26 mouse cellular contexts compared by ENCODE assay signal in the genomic region with DNA sequence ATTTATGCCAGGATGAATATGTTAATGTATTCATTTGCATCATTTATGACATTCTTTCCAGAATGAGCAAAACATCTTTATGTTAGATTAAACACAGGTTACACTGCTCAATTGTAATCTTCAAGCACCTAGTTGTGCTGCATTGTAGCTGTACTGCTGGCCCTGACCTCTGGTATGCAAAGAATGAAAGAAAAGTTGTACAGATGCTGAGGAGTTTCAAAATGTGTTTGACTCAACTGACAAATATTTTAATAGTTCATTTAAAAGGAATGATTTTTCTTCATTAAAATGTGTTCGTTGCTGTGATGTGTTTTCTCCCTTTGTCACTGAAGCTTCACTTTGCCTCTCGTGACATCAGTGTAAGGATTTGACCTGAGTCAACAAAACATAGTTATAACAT. TPM values are rescaled to one million over a fixed set of nuclear protein-coding genes. Genes with fewer than 3 reads are reported as not detected.
DNase-seq lines count a peak whose midpoint lies in the region; ATAC-seq and TF ChIP-seq lines count a peak whose summit lies in the region.
"Had no signal": no experiment of that assay in that cellular context is flagged by ENCODE, and none has a peak within 500 bp of the region (broad histone marks: within the 10 kb centered on the region; RNA-seq: fewer than 3 reads in every experiment).

No protein-coding gene starts in this region.

- H3K4me1 ChIP-seq in midbrain, embryonic 11.5 days (ENCODE audit: control insufficient read depth, insufficient read depth, low read length): no peaks in the 10 kb centered on the region
- no peaks in the 10 kb centered on the region for H3K4me1 ChIP-seq in midbrain, embryonic 10.5 days
- no peaks in the 10 kb centered on the region for H3K4me1 ChIP-seq in kidney, embryonic 14.5 days (ENCODE audit: control insufficient read depth, insufficient read depth, low read length)

- no peak for TF ChIP-seq CTCF in Patski (IDR thresholded peaks at IDR 0.05)

- no peak overlapping the region for H3K9ac ChIP-seq in midbrain, embryonic 11.5 days (ENCODE audit: low read length)
- H3K9ac ChIP-seq in kidney, embryonic 14.5 days (ENCODE audit: low read depth, low read length): no peak overlapping the region

- no peak overlapping the region for H3K27ac ChIP-seq in midbrain, embryonic 11.5 days (ENCODE audit: low read depth, low read length)
- no peak overlapping the region for H3K27ac ChIP-seq in midbrain, embryonic 10.5 days (replicated peaks)
- H3K27ac ChIP-seq in kidney, embryonic 14.5 days (ENCODE audit: low read depth, low read length): no peak overlapping the region

- no peak for ATAC-seq in midbrain, embryonic 11.5 days (ENCODE audit: low FRiP score)
- ATAC-seq in Patski: peak; percentile 94
- ATAC-seq in kidney, embryonic 14.5 days (ENCODE audit: low FRiP score, low TSS enrichment): no peak
- ATAC-seq: activated CD4-positive, CD25-positive, alpha-beta regulatory T cell, adult 4 months; CD4-positive, CD25-positive, alpha-beta regulatory T cell, adult 4 months had no signal

- WGBS in midbrain, embryonic 11.5 days: 92% methylated on average over 2 of the region's 2 CpGs
- WGBS in midbrain, embryonic 10.5 days: 84% methylated on average over 2 of the region's 2 CpGs
- 86% methylated on average over 2 of the region's 2 CpGs for WGBS in kidney, embryonic 14.5 days

- CTCF ChIA-PET in Patski (lab: Charles Lee): interaction anchor here (1.5 kb wide), 1 partner anchor 12 kb away, joined by 3 read pairs; no protein-coding TSS in a partner anchor

- no peak overlapping the region for H3K4me3 ChIP-seq in midbrain, embryonic 11.5 days (ENCODE audit: low read depth, low read length)
- H3K4me3 ChIP-seq in midbrain, embryonic 10.5 days: no peak overlapping the region
- H3K4me3 ChIP-seq in kidney, embryonic 14.5 days (ENCODE audit: low read length): no peak overlapping the region

- H3K4me2 ChIP-seq in midbrain, embryonic 11.5 days: no peak overlapping the region
- no peak overlapping the region for H3K4me2 ChIP-seq in kidney, embryonic 14.5 days (replicated peaks; ENCODE audit: low read depth, low read length)

- peak; percentile 21 for DNase-seq in midbrain, embryonic 11.5 days (ENCODE audit: low spot score, missing footprints)
- DNase-seq in midbrain, embryonic 10.5 days (ENCODE audit: low spot score): no peak
- DNase-seq in 3T3-L1 (ENCODE audit: low read depth, low spot score) (peak; percentile 53), Patski (ENCODE audit: low read depth, low spot score) (no peak)
- DNase-seq in Muller cell, postnatal 12 days (ENCODE audit: inconsistent ontology term): peak; percentile 85
- no peak for DNase-seq in left cerebral cortex, postnatal 4 days
- no peak for DNase-seq in thymus, postnatal 4 days
- DNase-seq: adrenal gland, adult 2 months; adrenal gland, adult 8-10 months; adrenal gland, postnatal 10 days; adrenal gland, postnatal 14 days; adrenal gland, postnatal 25 days; adrenal gland, postnatal 36 days; B cell, adult 2 months; cerebellum, adult 11 months; cerebellum, adult 11-12 months; cerebellum, adult 18-20 months; cerebellum, adult 2 months; cerebellum, adult 8-10 months had no signal

- intact Hi-C loops in left cerebral cortex, postnatal 4 days (cut with DNase I): no loop called here

- no peaks in the 10 kb centered on the region for H3K9me3 ChIP-seq in midbrain, embryonic 11.5 days (ENCODE audit: control insufficient read depth, low read length)
- no peaks in the 10 kb centered on the region for H3K9me3 ChIP-seq in midbrain, embryonic 10.5 days (replicated peaks)
- H3K9me3 ChIP-seq in kidney, embryonic 14.5 days (ENCODE audit: control insufficient read depth, low read length): no peaks in the 10 kb centered on the region
- H3K9me3 ChIP-seq: G1E had no signal

- H3K27me3 ChIP-seq in midbrain, embryonic 11.5 days (ENCODE audit: control insufficient read depth, insufficient read depth, low read length): no peaks in the 10 kb centered on the region
- no peaks in the 10 kb centered on the region for H3K27me3 ChIP-seq in midbrain, embryonic 10.5 days (ENCODE audit: low read depth, poor library complexity, severe bottlenecking)
- no peaks in the 10 kb centered on the region for H3K27me3 ChIP-seq in Patski
- no peaks in the 10 kb centered on the region for H3K27me3 ChIP-seq in kidney, embryonic 14.5 days (ENCODE audit: control insufficient read depth, insufficient read depth, low read length)
- H3K27me3 ChIP-seq: CH12.LX had no signal

- POLR2A ChIA-PET in Patski (lab: Charles Lee): no interaction called here

- in situ Hi-C loops in Patski (cut with MboI; ENCODE audit: low pct_unique_long_range_greater_than_20kb): no loop called here

- H3K36me3 ChIP-seq in midbrain, embryonic 11.5 days (ENCODE audit: control insufficient read depth, insufficient read depth, low read length): no peaks in the 10 kb centered on the region
- no peaks in the 10 kb centered on the region for H3K36me3 ChIP-seq in midbrain, embryonic 10.5 days
- H3K36me3 ChIP-seq in kidney, embryonic 14.5 days (ENCODE audit: control insufficient read depth, insufficient read depth, low read length): no peaks in the 10 kb centered on the region
- H3K36me3 ChIP-seq: G1E had no signal

RNA-seq across cellular contexts. Expression of a gene that starts 46.0 kb away (rescaled TPM):
- polyA plus RNA-seq in midbrain, embryonic 11.5 days (2014; fragmentation: Nextera tagmentation; extraction: Ambion mirVana): 3.8 and 4.5 TPM in 2 replicates
- polyA plus RNA-seq in midbrain, embryonic 10.5 days (2016; fragmentation: Nextera tagmentation; extraction: Ambion mirVana): 1.9 and 2.4 TPM in 2 replicates
- 0.01 TPM for polyA plus RNA-seq in Patski (2021)
- polyA plus RNA-seq in kidney, embryonic 14.5 days (2014; fragmentation: Nextera tagmentation; extraction: Ambion mirVana): 1.1 and 1.5 TPM in 2 replicates
- 100 to 1,000 TPM; 102 to 110 TPM for total RNA-seq in left cerebral cortex, postnatal 4 days (2021)
- total RNA-seq: CH12.LX, MEL had no signal
- polyA plus RNA-seq: C2C12, G1E had no signal

Comparison
In these comparisons a context has a peak if more than half of its experiments do, and no peak if none do; other contexts are left out.
1. DNase-seq: peak in midbrain, embryonic 11.5 days (single experiment), 3T3-L1 (single experiment) and Muller cell, postnatal 12 days (single experiment); none in midbrain, embryonic 10.5 days (single experiment), Patski (single experiment), left cerebral cortex, postnatal 4 days (single experiment) and thymus, postnatal 4 days (single experiment).